Mouse (Mus musculus) embryonic facial prominence, embryonic 13.5 days (tissue): ENCODE data around the gene Ninj1. TPM values are rescaled to one million over a fixed set of nuclear protein-coding genes. Genes with fewer than 3 reads are reported as not detected.

Experiments used
- ATAC-seq: fragments of 200-750 bp; cut with Nextera tagmentation; 2 replicates; pipeline ENCODE4 v1.8.0; 2017; ENCODE audit warnings: low read depth; ENCODE audit not compliant: insufficient number of reproducible peaks, insufficient read depth, low FRiP score, low TSS enrichment
- H3K27ac ChIP-seq: fragments of 300-500 bp; sonication (generic); 2 replicates; pipeline ENCODE4 v1.5.1; 2015; ENCODE audit warnings: moderate library complexity, mild to moderate bottlenecking, inconsistent platforms
- H3K27me3 ChIP-seq: fragments of 300-500 bp; sonication (generic); 2 replicates; pipeline ENCODE4 v1.6.1; 2015; ENCODE audit warnings: mild to moderate bottlenecking, inconsistent platforms
- H3K36me3 ChIP-seq: fragments of 300-500 bp; sonication (generic); 2 replicates; pipeline ENCODE4 v1.6.1; 2015; ENCODE audit warnings: mild to moderate bottlenecking, inconsistent platforms
- H3K4me1 ChIP-seq: fragments of 300-500 bp; sonication (generic); 2 replicates; pipeline ENCODE4 v1.6.1; 2015; ENCODE audit warnings: inconsistent platforms
- H3K4me2 ChIP-seq: fragments of 300-500 bp; sonication (generic); 2 replicates; pipeline ENCODE4 v1.6.1; 2015; ENCODE audit warnings: moderate library complexity, mild to moderate bottlenecking, inconsistent platforms
- H3K4me3 ChIP-seq: fragments of 300-500 bp; sonication (generic); 2 replicates; pipeline ENCODE4 v1.5.1; 2015; ENCODE audit warnings: mild to moderate bottlenecking, inconsistent platforms
- H3K9ac ChIP-seq: fragments of 300-500 bp; sonication (generic); 2 replicates; pipeline ENCODE4 v1.6.1; 2015; ENCODE audit warnings: mild to moderate bottlenecking, inconsistent platforms
- H3K9me3 ChIP-seq: fragments of 300-500 bp; sonication (generic); 2 replicates; pipeline ENCODE4 v1.6.1; 2016; ENCODE audit warnings: inconsistent platforms
- WGBS: fragments of 180-500 bp; shearing (Covaris S2); methylation state at CpG from one replicate; pipeline ENCODE4 v1.1.7; 2015; ENCODE audit warnings: mixed read lengths; 5-methylcytosine and 5-hydroxymethylcytosine counted together
- polyA plus RNA-seq: library from polyadenylated mRNA; unstranded; fragments of >200 nt; fragmentation: Nextera tagmentation; extraction: Ambion mirVana; gene quantifications from 2 replicates; pipeline ENCODE4 v1.2.1, GENCODE M21; 2015

The Ninj1 gene
- polyA plus RNA-seq, 1 experiment from 2014 or later: 48.0 TPM

- peaks cover 44% of the 10 kb centered on the region for H3K4me1 ChIP-seq
- 0 out of 2 replicates have a peak, but pooled peaks cover 3% of the 10 kb centered on the region for H3K9me3 ChIP-seq
- 31% methylated on average over 9 of the region's 9 CpGs for WGBS
- 0 out of 2 replicates have a peak, but pooled peaks cover 3% of the 10 kb centered on the region for H3K27me3 ChIP-seq
- peak overlapping the region; percentile 78 for H3K4me2 ChIP-seq
- ATAC-seq: no peak
- H3K4me3 ChIP-seq: peak overlapping the region; percentile 64
- H3K9ac ChIP-seq: peak overlapping the region; percentile 78; the same call in 1 of the 2 replicates
- H3K27ac ChIP-seq: peak overlapping the region; percentile 78; the same call in 1 of the 2 replicates
- H3K36me3 ChIP-seq: no peaks in the 10 kb centered on the region
Observed at GRCm38 (mm10) chr13:49216808-49217561, 29.7 kb downstream of the Ninj1 start.

GRCm38 (mm10) chr13:49218651-49219050 is 31.4 kb downstream of the Ninj1 start:
- ATAC-seq: no peak
- Histone ChIP-seq H3K36me3 (no peaks in the 10 kb centered on the region), H3K4me3 (no peak overlapping the region), H3K27me3 (0 out of 2 replicates have a peak, but pooled peaks cover 3% of the 10 kb centered on the region), H3K27ac (no peak overlapping the region), H3K4me1 (peaks cover 32% of the 10 kb centered on the region), H3K9me3 (0 out of 2 replicates have a peak, but pooled peaks cover 3% of the 10 kb centered on the region), H3K9ac (no peak overlapping the region), H3K4me2 (no peak overlapping the region)
- 56% methylated on average over 3 of the region's 3 CpGs for WGBS

- ATAC-seq: no peak
- H3K27me3 ChIP-seq: 0 out of 2 replicates have a peak, but pooled peaks cover 3% of the 10 kb centered on the region
- no peak overlapping the region for H3K4me2 ChIP-seq
- no peak overlapping the region for H3K9ac ChIP-seq
- WGBS: 83% methylated on average over 4 of the region's 4 CpGs
- no peak overlapping the region for H3K27ac ChIP-seq
- H3K36me3 ChIP-seq: no peaks in the 10 kb centered on the region
- peaks cover 30% of the 10 kb centered on the region for H3K4me1 ChIP-seq
- 0 out of 2 replicates have a peak, but pooled peaks cover 3% of the 10 kb centered on the region for H3K9me3 ChIP-seq
- H3K4me3 ChIP-seq: no peak overlapping the region
Observed at GRCm38 (mm10) chr13:49219367-49219766, 32.1 kb downstream of the Ninj1 start.

- H3K4me2 ChIP-seq: no peak overlapping the region
- no peak overlapping the region for H3K27ac ChIP-seq
- H3K9me3 ChIP-seq: 0 out of 2 replicates have a peak, but pooled peaks cover 3% of the 10 kb centered on the region
- no peak overlapping the region for H3K4me3 ChIP-seq
- H3K27me3 ChIP-seq: peaks cover 7% of the 10 kb centered on the region; the same call in 1 of the 2 replicates
- no peak for ATAC-seq
- no peak overlapping the region for H3K9ac ChIP-seq
- H3K36me3 ChIP-seq: no peaks in the 10 kb centered on the region
- WGBS: 19% methylated on average over 5 of the region's 5 CpGs
- H3K4me1 ChIP-seq: peaks cover 20% of the 10 kb centered on the region
Observed at GRCm38 (mm10) chr13:49220912-49221311, 33.6 kb downstream of the Ninj1 start.

- peak overlapping the region; percentile 14; the same call in 1 of the 2 replicates for H3K4me2 ChIP-seq
Observed at GRCm38 (mm10) chr13:49224314-49224713, 37.0 kb downstream of the Ninj1 start.

GRCm38 (mm10) chr13:49224729-49225128 is 37.4 kb downstream of the Ninj1 start:
- no peak overlapping the region for H3K27ac ChIP-seq
- peaks cover 6% of the 10 kb centered on the region for H3K4me1 ChIP-seq
- WGBS: 30% methylated on average over 6 of the region's 6 CpGs
- H3K27me3 ChIP-seq: peaks cover 7% of the 10 kb centered on the region; the same call in 1 of the 2 replicates
- peak overlapping the region; percentile 14; the same call in 1 of the 2 replicates for H3K4me2 ChIP-seq
- no peaks in the 10 kb centered on the region for H3K36me3 ChIP-seq
- ATAC-seq: no peak
- H3K9ac ChIP-seq: no peak overlapping the region
- 0 out of 2 replicates have a peak, but pooled peaks cover 3% of the 10 kb centered on the region for H3K9me3 ChIP-seq
- H3K4me3 ChIP-seq: no peak overlapping the region

More at GRCm38 (mm10) chr13:49224314-49224713, 37.0 kb downstream of the Ninj1 start:
- Histone ChIP-seq H3K9me3 (0 out of 2 replicates have a peak, but pooled peaks cover 3% of the 10 kb centered on the region), H3K27ac (no peak overlapping the region), H3K4me3 (no peak overlapping the region), H3K36me3 (no peaks in the 10 kb centered on the region), H3K4me1 (peaks cover 6% of the 10 kb centered on the region), H3K9ac (no peak overlapping the region), H3K27me3 (peaks cover 7% of the 10 kb centered on the region; the same call in 1 of the 2 replicates)
- ATAC-seq: 0 out of 2 replicates have a peak, but pooled peaks have one; percentile 32
- WGBS: 16% methylated on average over 10 of the region's 10 CpGs

GRCm38 (mm10) chr13:49225159-49225558 is 37.9 kb downstream of the Ninj1 start:
- 63% methylated on average over 3 of the region's 3 CpGs for WGBS
- Histone ChIP-seq H3K9ac (no peak overlapping the region), H3K4me2 (no peak overlapping the region), H3K27me3 (peaks cover 7% of the 10 kb centered on the region; the same call in 1 of the 2 replicates), H3K36me3 (no peaks in the 10 kb centered on the region), H3K9me3 (0 out of 2 replicates have a peak, but pooled peaks cover 3% of the 10 kb centered on the region), H3K27ac (no peak overlapping the region), H3K4me1 (peaks cover 6% of the 10 kb centered on the region), H3K4me3 (no peak overlapping the region)
- no peak for ATAC-seq

- no peak overlapping the region for H3K4me3 ChIP-seq
- H3K4me1 ChIP-seq: peaks cover 6% of the 10 kb centered on the region
- 0 out of 2 replicates have a peak, but pooled peaks cover 3% of the 10 kb centered on the region for H3K9me3 ChIP-seq
- H3K9ac ChIP-seq: no peak overlapping the region
- WGBS: 37% methylated on average over 4 of the region's 4 CpGs
- no peak overlapping the region for H3K4me2 ChIP-seq
- no peaks in the 10 kb centered on the region for H3K36me3 ChIP-seq
- peaks cover 7% of the 10 kb centered on the region; the same call in 1 of the 2 replicates for H3K27me3 ChIP-seq
- no peak for ATAC-seq
- no peak overlapping the region for H3K27ac ChIP-seq
Observed at GRCm38 (mm10) chr13:49225633-49226032, 38.3 kb downstream of the Ninj1 start.

GRCm38 (mm10) chr13:49233792-49234572 is 46.7 kb downstream of the Ninj1 start:
- Histone ChIP-seq H3K9me3 (no peaks in the 10 kb centered on the region), H3K4me1 (no peaks in the 10 kb centered on the region), H3K27ac (no peak overlapping the region), H3K9ac (no peak overlapping the region), H3K27me3 (no peaks in the 10 kb centered on the region), H3K36me3 (no peaks in the 10 kb centered on the region), H3K4me3 (no peak overlapping the region), H3K4me2 (no peak overlapping the region)
- 85% methylated on average over 8 of the region's 8 CpGs for WGBS
- ATAC-seq: no peak

GRCm38 (mm10) chr13:49234711-49235110 is 47.4 kb downstream of the Ninj1 start:
- no peaks in the 10 kb centered on the region for H3K4me1 ChIP-seq
- no peak overlapping the region for H3K4me3 ChIP-seq
- no peak overlapping the region for H3K4me2 ChIP-seq
- WGBS: 90% methylated on average over 4 of the region's 4 CpGs
- H3K27me3 ChIP-seq: no peaks in the 10 kb centered on the region
- no peak overlapping the region for H3K27ac ChIP-seq
- no peak for ATAC-seq
- no peak overlapping the region for H3K9ac ChIP-seq
- H3K9me3 ChIP-seq: no peaks in the 10 kb centered on the region
- no peaks in the 10 kb centered on the region for H3K36me3 ChIP-seq

GRCm38 (mm10) chr13:49237617-49238016 is 50.3 kb downstream of the Ninj1 start:
- Histone ChIP-seq H3K4me1 (no peaks in the 10 kb centered on the region), H3K4me3 (no peak overlapping the region), H3K36me3 (no peaks in the 10 kb centered on the region), H3K27me3 (no peaks in the 10 kb centered on the region), H3K4me2 (no peak overlapping the region), H3K9me3 (no peaks in the 10 kb centered on the region), H3K9ac (no peak overlapping the region), H3K27ac (no peak overlapping the region)
- WGBS: 85% methylated on average over 8 of the region's 8 CpGs
- 0 out of 2 replicates have a peak, but pooled peaks have one; percentile 26 for ATAC-seq
